Mouse (Mus musculus) right cerebral cortex, adult 2 months (tissue): ENCODE results near the gene Hprt.

ENCODE experiments used
- DNase-seq, 2 experiments: peaks; one replicate each; pipeline ENCODE4 v3.0.0; 2021 to 2022; ENCODE audit warnings: low spot score in 2 of 2

The Hprt gene

DNA sequence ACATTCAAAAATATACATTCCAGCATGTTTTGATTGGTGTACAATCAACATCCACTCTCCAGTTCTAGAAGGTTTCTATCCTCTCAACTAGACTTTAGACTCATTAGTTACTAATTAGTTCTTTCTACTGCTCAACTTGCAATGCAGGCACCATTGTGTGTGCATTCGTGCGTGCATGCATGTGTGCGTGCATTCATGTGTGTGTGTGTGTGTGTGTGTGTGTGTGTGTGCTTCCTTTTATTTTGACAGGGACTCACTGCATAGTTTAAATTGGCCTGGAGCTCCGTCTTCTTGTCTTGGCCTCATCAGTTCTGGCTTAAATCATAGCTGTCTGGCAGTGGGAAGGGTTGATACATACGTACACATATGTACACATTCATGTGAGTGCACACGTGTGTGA is 53.1 kb downstream of the Hprt start:
- no peak for DNase-seq

DNA sequence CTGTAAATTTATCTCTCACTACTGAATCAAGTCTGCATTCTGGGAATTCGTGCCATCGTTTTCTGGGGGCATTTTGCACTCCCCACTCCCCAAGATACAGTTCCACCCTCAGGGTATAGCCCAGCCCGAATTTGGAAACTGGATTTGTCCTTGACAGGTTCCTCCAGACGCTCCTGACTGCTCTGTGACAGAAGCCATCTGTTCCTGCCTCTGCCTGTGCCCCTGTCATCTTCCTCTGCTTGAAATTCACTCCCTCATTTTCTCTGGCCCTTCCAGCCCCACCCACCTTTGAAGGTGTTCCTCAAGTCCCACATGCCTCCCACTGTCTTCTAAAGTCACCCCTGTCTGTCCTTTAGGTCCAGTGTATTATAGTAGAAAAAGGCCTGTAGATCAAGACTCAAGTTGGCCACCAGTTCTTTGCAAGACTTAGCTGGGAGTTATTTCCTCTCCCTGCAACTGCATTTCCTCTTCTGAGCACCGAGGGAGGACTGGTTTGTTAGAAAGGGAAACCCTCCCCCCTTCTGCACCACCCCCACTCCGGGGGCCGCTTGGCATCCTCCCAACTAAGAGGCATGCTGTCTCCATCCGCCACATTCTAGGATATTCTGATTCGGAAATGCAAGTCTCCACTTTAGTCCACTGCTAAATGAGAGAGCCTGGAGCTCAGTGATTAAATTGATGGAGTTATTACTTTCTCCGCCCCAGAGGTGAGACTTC is 57.4 kb downstream of the Hprt start:
- peak in 1 of 2 experiments; percentile 10 for DNase-seq

DNA sequence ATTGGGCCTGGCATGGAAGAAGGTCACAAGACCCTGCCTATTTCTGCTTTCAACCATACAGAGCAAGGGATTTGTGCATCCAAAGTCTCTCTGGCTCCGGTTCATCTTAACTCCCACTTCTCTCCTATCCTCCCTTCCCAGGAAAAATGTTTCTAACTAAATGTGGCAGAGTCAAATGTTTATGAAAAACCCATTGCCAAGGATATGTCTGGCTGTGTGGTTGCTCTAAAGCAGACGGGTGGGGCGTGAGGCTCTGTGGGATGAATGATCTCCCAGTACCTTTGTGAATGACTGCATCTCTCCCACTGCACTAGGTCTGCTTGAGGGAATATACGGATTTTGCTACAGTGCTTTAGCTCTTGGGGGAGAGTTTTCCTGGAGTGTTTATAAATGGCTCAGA is 58.1 kb downstream of the Hprt start:
- no peak for DNase-seq

DNA sequence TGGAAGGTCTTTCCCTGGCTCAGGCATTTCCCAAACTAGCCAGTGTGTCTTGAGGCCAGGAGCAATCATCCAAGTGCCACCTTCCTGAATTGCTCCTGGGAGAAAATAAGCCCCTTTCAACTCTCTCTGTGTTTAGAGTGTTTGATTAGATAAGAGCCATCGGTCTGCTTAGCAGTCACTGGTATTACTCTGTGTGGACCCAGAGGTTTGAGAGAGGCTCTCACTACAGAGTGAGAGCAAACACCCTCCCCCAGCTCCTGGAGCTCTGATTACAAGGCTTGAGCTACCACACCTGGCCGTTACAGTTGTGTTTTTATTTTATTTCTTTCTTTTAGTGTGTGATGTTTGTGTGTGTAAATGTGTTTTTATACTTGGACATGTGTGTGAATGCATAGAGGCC is 59.0 kb downstream of the Hprt start:
- DNase-seq, result no peak

DNA sequence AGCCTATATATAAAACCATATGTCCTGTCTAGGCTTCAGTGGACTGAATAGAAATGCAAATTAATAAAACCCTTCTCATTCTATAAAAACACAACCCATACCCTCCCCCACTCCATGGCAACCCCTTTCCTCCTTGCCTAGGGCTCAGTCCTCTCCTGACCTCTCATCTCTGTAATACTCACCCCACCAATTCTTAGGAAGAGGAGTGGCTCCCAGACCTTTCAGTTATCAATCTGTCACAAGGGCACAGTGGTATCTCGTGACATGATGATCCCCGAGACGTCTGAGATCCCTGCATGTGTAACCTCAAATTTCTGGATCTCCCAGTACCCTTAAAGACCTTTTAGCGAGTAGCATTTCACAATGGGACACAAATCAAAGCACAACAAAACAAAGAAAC is 61.3 kb downstream of the Hprt start:
- no peak for DNase-seq

DNA sequence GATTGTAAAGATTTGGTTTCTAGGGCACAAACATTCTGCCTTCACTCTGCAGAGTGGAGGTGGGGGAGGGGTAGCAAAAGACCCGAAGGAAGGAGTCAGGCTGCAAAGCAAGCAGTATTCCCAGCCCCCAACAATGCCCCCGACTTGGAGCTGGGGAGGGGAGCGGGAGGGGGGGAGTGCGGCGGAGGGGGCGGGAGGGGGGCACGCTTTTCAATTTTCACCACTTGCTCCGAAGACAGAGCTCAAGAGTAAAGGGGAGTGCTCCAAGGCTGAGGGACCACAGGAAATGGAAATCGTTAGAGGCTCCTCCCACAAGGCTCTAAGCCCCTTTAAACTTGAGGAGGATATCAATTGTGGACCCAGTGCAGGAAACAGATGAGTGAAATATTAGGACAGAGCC is 62.4 kb downstream of the Hprt start:
- DNase-seq, result no peak

DNA sequence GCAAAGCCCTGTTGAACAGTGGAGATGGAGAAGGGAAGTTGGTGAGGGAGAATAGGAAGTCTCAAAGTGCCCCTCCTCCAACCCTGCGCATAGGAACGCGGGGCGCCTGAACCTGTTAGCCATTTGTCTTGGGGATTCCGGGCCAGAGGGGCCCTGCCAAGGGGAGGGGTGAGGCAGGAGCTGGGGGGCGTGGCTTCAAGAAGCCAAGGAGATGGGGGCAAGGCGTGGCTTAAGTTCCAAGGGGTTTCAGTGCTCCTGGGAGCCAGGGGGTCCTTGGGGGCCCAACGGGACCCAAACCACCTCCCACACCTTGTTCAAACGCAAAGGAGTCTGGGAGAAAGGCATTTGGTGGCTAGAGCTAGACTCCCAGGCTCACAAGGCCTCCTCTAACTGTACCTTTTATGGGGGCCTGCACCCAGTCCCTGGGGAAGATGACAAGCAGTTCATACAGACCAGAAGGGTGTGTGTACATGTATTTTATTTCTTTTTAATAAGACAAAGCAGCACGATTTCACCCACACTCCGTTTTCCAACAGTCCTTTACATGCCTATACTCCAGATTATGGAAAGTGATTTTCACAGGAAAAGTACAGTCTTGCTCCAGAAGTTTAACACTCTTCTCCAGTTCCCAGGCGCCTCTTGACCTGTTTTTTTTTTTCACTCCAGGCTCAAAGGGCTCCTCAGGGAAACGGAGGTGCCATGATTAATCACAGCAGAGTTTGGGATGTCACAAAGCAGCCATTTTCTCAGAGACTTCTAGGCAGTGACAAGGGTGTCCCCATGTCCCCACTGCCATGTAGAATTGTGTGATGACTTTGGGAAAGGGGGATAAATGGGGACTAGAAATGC is 64.9 kb downstream of the Hprt start:
- no peak for DNase-seq

DNA sequence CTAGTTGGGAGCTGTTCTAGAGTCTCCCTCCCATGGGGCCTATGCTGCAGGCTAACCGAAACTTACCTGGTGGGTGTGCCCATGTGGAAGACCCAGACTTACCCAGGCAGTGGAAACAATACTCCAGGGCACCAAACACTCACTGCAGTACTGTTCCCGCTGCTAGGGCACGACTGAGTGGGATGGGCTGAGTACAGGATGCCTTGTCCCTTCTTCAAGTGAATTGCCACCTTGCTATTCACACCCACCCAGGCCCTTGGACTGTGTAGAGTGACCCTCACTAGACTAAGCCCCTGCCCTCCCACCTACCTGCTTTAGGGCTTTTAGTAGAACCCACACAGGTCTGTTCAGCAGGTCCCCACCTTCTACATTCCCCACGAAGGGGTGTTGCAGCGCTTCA is 65.9 kb downstream of the Hprt start:
- no peak for DNase-seq

DNA sequence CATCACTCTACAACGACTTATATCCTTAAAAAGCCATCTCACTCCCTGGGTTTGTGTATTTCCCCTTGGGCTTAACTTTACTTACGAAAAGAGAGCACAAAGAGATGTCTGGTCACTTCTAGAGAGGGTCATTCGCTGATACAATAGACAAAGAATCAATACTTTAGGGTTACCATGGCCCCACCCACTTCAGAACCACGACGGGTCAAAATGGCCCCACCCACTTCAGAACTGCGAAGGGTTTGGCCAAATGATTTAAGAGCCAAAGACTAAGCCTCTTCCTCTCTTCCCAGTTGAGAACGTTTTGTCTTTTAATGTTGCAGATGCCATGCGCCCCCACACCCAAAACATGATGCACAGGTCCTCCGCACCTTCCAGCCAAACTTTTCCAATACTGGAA is 67.8 kb downstream of the Hprt start:
- no peak for DNase-seq

DNA sequence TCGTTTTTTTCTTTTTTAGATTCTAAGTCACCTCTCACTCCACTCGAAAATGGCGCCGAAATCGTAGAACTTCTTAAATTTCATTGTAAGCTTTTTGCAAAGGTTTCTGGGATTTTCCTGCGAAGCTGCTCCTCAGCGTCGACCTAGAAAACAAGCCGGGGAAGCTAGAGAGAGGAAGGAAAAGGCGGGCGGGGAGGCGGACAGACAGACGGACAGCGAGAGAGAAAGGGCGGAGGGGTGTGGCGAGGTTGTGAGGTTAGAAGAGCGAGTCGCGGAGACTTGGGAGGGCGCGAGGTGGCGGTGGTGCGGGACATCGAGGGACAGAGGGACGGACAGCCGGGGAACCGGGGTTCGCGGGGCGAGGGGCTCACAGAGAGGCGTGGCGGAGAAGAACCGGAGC is 68.7 kb downstream of the Hprt start:
- no peak for DNase-seq

DNA sequence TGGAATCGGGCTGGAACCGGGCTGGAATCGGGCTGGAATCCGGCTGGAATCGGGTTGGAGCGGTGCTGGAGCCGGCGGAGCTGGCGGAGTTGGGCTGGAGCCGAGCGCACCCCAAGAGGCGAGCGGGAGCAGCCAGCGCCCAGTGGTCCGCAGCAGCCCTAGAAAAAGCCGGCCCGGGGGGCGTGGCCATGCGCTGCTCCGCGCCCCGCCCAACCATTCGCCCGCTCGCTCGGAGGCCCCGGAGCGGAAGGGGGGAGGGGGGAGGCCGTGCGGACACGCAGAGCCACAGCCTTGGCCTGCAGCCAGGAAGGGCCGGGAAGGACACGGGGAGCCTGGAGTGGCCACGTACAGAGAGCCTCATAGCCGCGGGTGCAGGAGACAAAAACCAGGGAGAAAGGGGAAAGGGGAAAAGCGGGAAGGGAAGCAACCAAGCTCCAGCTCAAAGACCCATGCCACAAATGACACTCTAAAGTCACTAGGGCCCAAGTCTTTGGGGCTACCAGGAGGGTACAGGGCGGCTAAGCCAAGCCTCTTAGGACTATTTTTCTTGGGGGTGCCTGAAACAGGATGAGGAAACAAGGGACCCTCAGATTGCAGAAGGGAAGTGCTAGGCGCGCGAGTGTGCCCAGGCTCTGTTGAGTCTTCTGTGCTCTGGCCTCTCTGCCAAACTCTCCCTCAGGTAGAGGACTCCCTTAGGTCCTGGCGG is 69.3 kb downstream of the Hprt start:
- peak; percentile 23 to 24 for DNase-seq

DNA sequence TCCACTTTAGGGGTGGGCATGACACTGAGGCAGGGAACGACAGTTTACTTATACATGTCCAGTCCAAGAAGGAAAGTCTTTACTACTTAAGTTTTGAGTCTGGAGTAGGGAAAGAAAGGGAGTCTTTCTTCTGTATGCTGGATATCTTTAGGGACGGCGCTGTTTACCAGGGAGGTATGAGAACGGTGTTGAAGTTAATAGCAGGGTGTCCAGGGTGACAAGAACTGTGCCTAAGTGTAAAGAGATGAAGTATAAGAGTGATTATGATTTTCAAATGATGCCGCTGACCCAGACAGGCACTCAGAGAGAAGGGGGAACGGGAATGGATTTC is 69.8 kb downstream of the Hprt start:
- no peak for DNase-seq

DNA sequence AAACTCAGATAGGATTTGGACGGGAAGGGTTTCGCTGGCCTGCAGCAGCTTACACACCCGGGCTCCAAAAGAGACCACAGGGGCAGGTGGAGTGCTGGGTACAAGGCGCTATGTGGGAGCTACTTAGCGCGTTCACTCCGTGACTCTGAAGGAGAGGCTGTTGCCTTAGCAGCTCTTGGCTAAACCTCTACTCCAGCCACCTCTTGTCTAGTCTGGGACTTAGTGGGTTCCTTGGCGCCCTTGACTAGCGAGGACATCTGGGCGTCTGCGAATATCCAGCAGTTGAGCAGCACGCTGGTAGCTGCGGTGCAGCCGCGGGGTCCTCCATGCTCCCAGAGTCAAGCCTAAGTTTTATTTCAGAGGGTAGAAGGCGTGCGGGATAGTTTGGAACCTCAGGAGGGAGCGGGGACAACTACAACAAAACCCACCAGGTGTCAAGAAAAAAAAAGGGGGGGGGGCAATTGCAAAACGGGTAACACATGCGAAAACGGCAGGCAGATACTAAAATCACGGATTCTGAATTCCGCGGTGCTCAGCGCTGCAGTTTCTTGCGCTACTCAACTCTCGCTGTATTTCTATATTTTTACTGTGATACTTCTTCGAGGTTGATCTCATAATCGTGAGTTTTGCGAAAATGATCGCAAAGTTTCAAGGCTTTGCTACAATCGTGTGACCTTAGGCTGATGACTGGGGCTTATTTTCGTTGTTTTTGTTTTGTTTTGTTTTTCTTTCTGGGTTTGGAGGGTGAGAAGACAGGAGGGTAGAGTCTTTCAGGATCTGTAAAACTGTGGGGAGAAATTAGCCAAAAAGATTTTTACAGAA is 70.7 kb downstream of the Hprt start:
- peak in 1 of 2 experiments; percentile 2 for DNase-seq

DNA sequence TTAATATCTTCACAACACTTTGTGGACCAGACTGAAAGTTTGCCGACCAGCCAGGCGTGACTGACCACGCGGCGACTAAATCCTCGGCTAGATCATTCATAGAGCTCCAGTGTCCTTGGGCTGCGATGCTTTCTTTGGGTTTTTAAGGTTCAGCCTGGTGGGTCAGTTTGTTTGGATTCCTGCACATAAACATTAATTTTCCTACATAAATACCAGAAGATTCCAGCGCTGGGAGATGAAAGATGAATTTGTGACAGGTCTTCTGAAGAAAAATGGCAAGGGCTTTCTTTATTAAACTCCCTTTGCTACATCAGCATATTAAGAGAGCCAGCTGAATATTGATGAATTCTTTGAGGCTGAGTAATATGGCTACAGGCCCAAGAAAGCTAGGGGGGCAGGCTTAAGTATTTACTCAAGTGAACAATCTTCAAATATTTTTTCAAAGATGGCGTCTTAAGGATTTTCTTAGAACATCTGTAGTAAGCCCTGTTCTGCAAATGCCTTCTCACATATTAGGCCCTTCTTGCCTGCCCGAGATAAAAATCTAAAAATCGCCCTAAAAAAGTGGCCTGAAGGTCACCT is 71.6 kb downstream of the Hprt start:
- DNase-seq, result no peak

DNA sequence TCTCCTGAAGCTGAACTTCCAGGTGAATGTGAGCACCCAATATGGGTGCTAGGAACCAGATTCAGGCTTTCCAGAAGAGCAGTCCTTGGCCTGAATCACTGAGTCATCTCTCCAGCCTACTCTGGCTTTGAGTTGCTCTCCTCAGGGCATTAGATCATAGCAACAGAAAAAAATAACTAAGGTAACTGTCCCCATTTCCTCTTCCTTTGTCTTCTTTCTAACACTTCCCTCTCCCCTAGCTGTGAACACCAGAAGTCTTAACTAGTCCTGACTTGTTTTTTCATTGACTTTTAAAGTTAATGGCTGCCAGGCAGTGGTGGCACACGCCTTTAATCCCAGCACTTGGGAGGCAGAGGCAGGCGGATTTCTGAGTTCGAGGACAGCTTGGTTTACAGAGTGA is 76.5 kb downstream of the Hprt start:
- no peak for DNase-seq
